Mouse (Mus musculus): ENCODE measurements around the gene Rnf166.

Gene Rnf166

DNA sequence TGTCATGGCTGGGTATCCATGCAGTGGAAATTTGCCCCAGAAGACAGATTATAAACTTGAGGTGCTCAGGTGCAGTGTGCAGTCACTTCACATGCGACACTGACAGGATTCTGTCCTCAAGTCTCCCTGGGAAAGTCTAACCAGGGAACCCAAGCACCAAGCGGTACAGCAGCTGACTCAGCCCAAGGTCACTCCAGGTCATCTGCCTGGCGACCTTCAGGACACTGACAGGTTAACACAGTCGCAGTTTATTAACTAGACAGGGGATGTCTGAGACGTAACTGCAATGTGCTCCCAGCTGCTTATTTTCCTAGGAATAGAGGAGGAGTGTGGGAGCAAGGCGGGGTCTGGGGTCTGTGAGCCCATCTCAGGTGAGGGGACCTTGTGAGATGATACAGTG is 6.5 kb downstream of the Rnf166 start:
- DNase-seq (ENCODE audit: low spot score) = no peak

DNA sequence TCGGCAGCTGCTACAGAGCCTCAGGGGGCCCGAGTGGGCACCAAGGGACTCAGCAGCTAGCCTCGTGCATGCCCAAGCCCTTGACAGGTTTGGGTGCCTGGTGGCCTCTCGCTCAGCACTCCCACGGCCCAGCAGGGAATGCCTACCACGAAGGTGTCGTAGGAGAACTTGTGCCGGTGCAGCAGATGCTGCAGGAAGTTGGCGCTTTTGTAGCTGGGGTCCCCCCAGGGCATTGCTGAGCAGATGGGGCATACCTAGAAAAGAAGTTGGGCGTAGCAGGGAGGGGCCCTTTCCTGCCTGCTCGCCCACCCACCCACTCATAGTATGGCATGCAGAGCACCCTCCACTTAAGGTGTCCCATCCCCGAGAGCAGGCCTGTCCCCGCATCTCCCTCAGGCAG is 8.0 kb downstream of the Rnf166 start:
- no peak for DNase-seq (ENCODE audit: low spot score)

DNA sequence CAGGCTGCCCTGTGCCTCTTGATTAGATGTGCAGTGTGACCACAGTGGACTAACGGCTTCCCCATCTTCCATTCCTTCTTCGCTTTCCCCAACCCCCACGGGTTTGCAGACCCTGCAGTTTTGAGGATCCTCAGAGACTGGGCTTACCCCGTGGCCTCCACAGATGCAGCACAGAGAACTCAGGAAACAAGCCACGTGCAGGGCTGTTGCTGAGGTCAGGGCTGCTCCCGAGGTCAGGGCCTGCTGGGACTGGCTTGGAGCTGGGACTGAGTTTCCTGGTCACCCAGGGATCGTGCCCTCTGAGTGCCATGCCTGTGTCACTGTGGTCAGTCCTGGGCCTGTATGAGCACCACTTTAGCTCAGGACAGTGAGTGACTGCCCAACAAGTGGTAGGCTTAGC is 10.9 kb downstream of the Rnf166 start:
- DNase-seq (ENCODE audit: low spot score) = no peak

DNA sequence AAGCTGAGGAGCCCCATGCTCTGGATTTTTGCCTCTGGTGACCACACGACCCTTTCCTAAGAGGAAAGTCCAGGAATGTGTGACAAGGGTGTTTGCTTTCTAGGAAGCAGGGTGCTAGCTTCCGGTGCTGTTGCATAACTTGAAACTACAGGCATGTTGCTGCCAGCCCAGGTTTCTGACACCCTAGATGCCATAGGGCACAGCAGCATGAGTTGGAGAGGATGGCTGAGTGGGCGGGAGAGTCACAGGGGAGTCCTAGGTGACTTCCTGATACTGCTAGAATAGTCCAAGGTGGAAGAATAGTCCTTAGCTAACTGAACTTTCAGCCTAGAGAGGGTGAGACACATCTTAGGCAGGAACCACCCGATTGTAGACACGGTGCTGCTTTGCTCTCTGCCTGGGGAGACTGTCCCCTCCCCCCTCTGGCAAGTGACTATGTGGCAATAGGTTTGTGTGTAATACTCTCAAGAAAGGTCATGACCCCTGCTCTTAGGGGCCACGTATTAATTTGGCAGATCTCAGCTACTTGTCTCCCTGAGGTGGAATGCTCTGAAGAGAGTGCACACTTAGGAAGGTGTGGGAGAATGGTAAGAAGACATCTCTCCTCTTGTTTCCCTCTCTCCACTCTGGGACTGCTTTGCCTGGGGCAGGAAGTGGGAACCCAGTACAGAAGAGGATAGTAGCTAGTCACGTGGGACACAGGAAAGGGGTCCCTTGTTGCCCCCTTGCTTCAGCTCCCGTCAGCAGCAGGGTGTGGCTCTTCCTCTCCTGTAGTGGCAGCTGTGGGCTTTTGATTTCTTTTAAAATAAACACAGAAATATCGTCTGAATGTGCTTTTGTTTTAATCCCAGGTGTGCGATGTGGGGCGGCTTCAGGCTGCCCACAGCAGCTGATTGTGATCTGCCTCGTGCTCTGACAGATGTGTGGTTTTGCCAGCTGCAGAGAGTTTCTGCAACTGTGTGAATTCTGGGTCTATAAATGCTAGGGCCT is 11.9 kb downstream of the Rnf166 start:
- no peak for DNase-seq (ENCODE audit: low spot score)

DNA sequence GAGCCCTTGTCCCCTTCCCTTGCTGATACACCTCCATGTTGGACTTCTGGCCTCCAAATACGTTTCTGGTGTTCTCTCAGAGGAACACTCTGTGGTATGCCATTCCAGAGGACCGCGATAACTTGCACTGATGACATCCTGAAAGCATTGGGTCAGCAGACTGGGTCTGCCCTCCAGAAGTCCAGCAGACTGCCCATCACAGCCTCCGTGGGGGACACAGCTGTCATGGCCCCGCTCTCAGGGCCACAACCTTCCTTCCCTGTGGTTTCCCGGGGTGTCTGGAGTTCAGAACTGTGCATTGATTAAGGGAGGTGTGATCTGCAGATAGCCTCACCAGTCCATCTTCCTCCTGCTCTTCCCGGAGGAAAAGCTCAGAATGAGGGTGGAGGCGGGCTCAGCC is 13.4 kb downstream of the Rnf166 start:
- DNase-seq (ENCODE audit: low spot score) = no peak

DNA sequence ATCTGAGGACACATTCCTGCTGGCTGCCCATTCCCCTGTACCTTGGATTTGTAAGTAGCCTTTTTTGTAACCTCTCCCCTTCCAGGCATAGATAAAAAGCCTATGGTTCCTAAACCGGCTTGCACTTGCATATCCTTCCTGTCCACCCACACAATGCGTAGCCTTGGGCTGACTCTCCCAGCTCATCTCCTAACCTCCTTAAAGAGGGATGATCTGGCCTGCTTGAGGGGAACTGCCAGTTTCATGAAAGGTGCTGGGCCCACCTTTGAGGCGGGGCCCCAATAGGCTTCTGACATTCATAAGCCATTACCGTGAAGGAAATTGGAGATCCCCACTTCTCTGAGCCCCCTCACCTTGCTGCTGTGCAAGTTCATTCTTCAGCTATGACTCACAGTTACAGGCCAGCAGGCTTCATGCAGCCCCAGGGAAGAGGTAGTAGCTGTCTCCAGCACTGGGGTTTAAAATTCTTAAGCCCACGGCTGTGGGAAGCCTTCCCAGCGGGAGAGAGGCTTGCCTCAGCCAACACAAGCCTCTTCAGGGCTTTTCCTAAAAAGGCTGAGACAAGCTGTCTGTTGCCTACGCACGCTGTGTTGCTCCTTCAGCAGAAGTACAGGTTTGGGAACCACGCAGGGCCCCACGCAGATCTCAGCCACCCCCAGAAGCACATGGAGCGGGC is 14.3 kb downstream of the Rnf166 start:
- DNase-seq (ENCODE audit: low spot score) = no peak

GRCm38 (mm10) chr8:122460524-122461472 is 15.1 kb downstream of the Rnf166 start, which contains the start of gene Snai3:
Gene Snai3, minus strand, starts transcription at chr8:122460733.
- DNase-seq (ENCODE audit: low spot score) = peak; percentile 45

DNA sequence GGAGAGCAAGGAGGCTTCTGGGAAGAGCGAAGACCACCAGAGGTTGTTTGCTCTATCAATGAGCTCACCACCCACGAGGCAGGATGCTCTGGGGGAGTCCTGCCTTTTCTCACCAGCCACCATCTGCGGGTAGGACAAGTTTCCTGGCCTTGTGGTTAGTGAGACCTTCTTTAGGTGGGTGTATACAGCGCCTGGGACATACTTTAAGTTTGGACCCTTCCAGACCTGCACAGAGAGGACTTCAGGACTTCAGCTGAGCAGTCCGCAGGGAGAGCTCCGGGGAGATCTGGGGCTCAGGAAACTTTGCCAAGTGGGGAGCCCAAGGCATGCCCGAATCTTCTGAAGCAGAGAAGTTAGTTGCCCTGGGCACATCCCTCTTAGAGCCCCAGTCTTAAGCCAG is 15.9 kb downstream of the Rnf166 start:
- no peak for DNase-seq (ENCODE audit: low spot score)

DNA sequence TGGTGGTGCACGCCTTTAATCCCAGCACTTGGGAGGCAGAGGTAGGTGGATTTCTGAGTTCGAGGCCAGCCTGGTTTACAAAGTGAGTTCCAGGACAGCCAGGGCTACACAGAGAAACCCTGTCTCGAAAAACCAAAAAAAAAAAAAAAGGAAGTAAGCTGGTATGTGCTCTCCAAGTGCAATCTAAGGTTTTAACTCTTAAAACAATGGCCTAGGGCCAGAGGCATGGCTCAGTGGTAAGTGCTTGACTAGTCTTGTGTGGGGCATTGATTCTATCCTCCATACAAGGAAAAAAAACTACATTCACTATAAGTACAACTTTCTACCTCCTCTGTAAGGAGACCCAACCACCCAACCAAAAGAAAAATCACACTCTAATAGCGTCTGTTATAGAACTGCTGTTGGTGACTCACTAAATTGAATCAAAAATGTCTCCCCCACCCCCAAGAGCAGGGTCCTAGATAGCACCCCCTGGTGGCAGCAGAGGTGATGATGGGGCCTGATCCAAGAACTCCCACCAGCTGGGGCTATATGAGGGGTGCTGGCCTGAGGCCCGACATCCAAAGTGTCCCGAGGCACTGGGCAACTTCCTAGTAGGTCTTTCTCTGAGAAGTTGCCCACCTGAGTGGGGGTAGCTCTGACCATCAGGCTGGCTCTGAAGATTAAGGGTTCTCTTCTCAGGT is 16.5 kb downstream of the Rnf166 start:
- no peak for DNase-seq (ENCODE audit: low spot score)

DNA sequence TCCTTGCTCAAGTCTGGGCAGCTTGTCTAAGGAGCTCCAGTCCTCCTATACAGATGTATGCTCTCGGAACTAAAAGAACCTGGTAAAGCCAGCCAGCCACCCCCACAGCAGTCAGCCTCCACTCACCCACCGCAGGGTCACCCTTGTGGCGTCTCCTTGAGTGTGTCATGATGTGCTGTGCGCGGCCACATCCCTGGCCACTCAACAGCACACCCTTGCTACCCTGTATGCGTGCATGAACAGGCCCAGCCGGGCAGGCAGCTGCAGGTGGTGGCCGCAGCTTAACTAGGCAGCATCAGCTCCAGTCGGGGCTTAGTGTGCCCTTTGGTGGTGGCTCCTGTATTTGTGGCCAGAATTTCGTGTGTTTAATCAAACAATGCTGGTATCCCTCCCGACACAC is 18.7 kb downstream of the Rnf166 start:
- DNase-seq (ENCODE audit: low spot score) = no peak

- DNase-seq (ENCODE audit: low spot score) = no peak
These were observed 21.5 kb downstream of the Rnf166 start for GRCm38 (mm10) chr8:122454409-122454808.

DNA sequence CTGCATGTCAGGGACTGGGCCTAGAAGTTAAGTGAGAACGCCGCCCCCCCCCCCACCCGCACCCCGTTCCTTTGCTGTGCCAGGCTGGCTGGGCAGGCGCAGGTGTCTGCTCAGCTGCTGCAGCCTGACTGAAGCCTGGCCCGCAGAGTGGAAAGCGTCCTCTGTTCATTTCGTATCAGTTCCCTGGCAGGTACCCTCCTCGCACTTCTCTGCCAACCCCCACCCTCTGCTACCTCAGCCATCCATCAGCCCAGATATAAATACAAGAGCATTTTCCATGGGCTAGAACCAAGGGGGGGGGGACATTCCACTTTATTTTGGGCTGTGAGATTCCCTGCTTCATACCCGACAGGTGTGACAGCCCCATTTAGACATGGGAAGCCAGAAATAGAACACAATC is 23.7 kb downstream of the Rnf166 start:
- DNase-seq (ENCODE audit: low spot score) = no peak

DNA sequence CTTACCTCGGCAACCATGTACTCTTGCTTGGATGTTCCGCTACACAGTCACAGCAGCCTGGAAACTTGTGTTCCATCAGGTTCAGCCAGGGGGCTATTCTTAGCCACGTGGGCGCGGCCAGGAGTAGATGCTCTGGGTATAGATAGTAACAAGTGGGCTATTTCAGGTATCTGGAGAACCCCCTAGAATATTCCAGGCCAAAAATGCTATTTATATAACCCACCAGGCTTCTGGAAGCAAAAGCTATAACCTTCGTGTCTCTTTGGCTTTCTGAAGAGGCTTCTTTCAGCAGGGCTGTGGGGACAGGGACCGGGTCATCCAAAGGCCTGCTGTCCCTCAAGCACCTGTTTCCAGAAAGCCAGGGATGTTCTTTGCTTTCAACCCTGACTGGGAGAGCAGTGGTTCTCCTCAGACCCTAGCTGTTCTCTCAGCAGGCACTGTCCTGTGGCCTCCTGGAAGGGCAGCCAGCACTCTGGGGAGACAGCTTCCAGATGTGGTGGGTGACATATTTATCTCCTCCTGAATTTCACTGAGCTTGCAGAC is 24.6 kb downstream of the Rnf166 start:
- no peak for DNase-seq (ENCODE audit: low spot score)

GRCm38 (mm10) chr8:122445203-122445602 is 30.7 kb downstream of the Rnf166 start:
- DNase-seq (ENCODE audit: low spot score) = no peak

GRCm38 (mm10) chr8:122444058-122444748 is 31.7 kb downstream of the Rnf166 start:
- DNase-seq (ENCODE audit: low spot score) = peak; percentile 70

DNA sequence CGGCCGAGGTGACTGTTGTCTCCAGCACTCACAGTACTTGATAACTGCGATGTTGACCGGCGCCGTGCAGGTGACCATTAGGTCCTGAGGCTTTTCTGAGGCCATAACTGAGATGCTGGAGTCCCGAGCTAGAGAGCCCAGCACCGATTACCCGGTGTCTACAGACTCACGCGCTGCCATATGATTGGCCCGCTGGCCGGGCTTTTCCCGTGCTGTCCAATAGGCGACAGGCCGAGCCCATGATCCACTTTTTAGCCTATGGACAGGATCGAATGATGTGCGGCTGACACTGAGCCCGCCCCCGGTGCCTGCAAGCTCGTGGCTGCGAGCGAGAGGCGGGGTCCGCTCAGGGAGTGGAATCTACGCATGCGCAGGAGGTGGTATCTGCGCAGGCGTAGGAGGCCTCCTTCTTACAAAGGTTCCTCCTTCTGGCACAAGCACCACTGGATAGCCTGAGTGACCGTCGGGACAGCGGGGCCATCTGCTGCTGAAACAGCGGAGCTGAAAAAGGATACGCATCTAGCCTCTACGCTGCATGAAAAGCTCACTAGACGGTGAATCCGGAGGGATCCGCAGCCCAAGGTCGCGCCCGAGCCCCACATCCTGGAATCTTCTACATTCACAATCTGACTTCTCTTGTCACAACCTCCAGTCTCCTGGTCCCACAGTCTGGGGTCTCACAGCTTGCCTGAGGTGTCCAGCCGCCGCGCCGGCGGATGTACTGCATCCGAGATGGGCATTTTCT is 32.4 kb downstream of the Rnf166 start, which contains the start of gene Mvd:
Mvd (minus strand) TSS at position 161 of the 745 bp plus-strand sequence.
- DNase-seq (ENCODE audit: low spot score) = peak; percentile 94

DNA sequence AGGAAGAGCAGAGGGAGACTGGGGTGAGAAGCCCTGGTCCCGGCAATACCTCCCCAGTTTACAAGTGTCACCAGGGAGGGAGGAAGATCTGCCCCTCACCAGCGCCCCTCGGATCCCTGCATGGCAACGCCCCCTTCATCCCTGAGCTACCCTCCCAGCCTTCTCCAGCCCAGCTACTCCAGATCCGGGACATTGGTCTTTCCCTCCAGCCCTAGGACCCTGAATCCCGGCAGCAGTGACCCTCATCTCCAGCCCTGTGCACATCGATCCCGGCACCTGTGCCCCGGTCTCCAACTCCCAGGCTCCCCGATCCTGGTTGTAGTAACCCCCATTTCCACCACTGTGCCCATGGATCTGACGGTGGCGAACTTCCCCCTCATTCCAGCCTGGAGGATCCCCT is 33.1 kb downstream of the Rnf166 start:
- no peak for DNase-seq (ENCODE audit: low spot score)

GRCm38 (mm10) chr8:122442356-122442755 is 33.5 kb downstream of the Rnf166 start:
- no peak for DNase-seq (ENCODE audit: low spot score)

DNA sequence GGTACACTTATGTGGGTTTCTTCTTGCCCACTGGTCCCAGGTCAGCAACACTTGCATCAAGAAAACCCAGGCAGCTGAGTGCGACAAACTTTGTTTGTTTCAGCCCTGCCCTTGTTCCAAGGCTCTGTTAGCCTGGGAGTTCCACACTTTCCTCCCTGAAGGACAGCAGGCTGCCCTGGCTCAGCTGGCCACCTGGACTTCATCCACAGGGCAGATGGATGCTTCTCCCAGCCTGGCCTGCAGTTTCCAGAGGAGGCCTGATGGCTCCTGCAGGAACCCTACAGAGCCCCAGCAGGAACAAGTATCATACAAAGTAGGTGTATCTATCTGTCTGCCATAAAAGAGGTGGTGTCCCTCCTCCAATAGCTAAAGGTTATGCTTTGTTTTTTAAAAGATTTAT is 34.5 kb downstream of the Rnf166 start:
- no peak for DNase-seq (ENCODE audit: low spot score)

DNA sequence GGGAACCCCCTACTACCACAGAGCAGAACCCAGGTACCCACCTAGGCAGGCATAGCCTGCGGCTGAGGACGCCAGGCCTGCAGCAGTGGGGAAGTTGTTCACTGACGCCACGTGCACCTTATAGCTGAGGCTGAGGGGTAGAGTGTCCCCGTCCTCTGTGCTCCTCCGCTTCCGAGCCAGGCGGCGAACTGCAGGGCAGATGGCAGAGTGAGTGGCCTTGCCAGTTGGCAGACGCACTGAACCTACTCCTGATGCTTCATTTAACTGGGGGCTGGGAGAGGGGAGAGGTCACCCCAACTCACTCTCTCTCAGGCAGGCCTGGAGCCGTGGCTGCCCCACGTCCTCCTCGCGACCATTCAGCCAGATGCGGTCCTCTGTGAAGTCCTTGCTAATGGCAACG is 36.5 kb downstream of the Rnf166 start:
- DNase-seq (ENCODE audit: low spot score) = no peak
